30 mouse cellular contexts compared by ENCODE assay signal in genomic region chr17:63801411-63801810, GRCm38 (mm10).
DNase-seq lines count a peak whose midpoint lies in the region; ATAC-seq and TF ChIP-seq lines count a peak whose summit lies in the region.
"Had no signal": no experiment of that assay in that cellular context is flagged by ENCODE, and none has a peak within 500 bp of the region (broad histone marks: within the 10 kb centered on the region; RNA-seq: fewer than 3 reads in every experiment).

No protein-coding gene starts in this region.

- no peaks in the 10 kb centered on the region for H3K27me3 ChIP-seq in midbrain, embryonic 12.5 days
- H3K27me3 ChIP-seq in midbrain, embryonic 15.5 days (replicated peaks): no peaks in the 10 kb centered on the region
- H3K27me3 ChIP-seq in ES-Bruce4 (ENCODE audit: control insufficient read depth, insufficient read depth, low read length, poor library complexity, severe bottlenecking): no peaks in the 10 kb centered on the region
- H3K27me3 ChIP-seq: embryonic facial prominence, embryonic 13.5 days; hindbrain, embryonic 15.5 days; limb, embryonic 15.5 days; liver, embryonic 13.5 days; neural tube, embryonic 12.5 days had no signal

- no peak for TF ChIP-seq EP300 in ES-Bruce4 (IDR thresholded peaks at IDR 0.05; ENCODE audit: insufficient read depth, low read depth, low read length)

- no peak overlapping the region for H3K4me3 ChIP-seq in midbrain, embryonic 12.5 days
- no peak overlapping the region for H3K4me3 ChIP-seq in midbrain, embryonic 15.5 days
- peak overlapping the region; percentile 39; the same call in 1 of the 2 replicates for H3K4me3 ChIP-seq in ES-Bruce4 (ENCODE audit: low read depth, low read length)
- H3K4me3 ChIP-seq in embryonic fibroblast, embryonic 13.5 days (ENCODE audit: insufficient read depth, low read length): no peak overlapping the region
- H3K4me3 ChIP-seq: embryonic facial prominence, embryonic 13.5 days; erythroblast, embryonic 14.5 days; hindbrain, embryonic 15.5 days; layer of hippocampus, adult 2 months; limb, embryonic 15.5 days; liver, embryonic 13.5 days; myocyte; neural tube, embryonic 12.5 days had no signal

- no peak overlapping the region for H3K9ac ChIP-seq in midbrain, embryonic 12.5 days (replicated peaks)
- no peak overlapping the region for H3K9ac ChIP-seq in midbrain, embryonic 15.5 days
- no peak overlapping the region for H3K9ac ChIP-seq in ES-Bruce4 (ENCODE audit: low read depth, poor library complexity, severe bottlenecking)
- H3K9ac ChIP-seq: embryonic facial prominence, embryonic 13.5 days; hindbrain, embryonic 15.5 days; limb, embryonic 15.5 days; liver, embryonic 13.5 days; neural tube, embryonic 12.5 days had no signal

- WGBS in midbrain, embryonic 12.5 days: 83% methylated on average over 9 of the region's 9 CpGs
- WGBS in midbrain, embryonic 15.5 days: 75% methylated on average over 9 of the region's 9 CpGs

- H3K36me3 ChIP-seq in midbrain, embryonic 12.5 days: no peaks in the 10 kb centered on the region
- no peaks in the 10 kb centered on the region for H3K36me3 ChIP-seq in midbrain, embryonic 15.5 days (replicated peaks)
- H3K36me3 ChIP-seq in ES-Bruce4 (ENCODE audit: control insufficient read depth, insufficient read depth, low read length, poor library complexity, severe bottlenecking): no peaks in the 10 kb centered on the region
- H3K36me3 ChIP-seq: embryonic facial prominence, embryonic 13.5 days; hindbrain, embryonic 15.5 days; limb, embryonic 15.5 days; liver, embryonic 13.5 days; neural tube, embryonic 12.5 days had no signal

- H3K9me3 ChIP-seq in midbrain, embryonic 12.5 days: no peaks in the 10 kb centered on the region
- H3K9me3 ChIP-seq in midbrain, embryonic 15.5 days: no peaks in the 10 kb centered on the region
- no peaks in the 10 kb centered on the region for H3K9me3 ChIP-seq in ES-Bruce4 (replicated peaks; ENCODE audit: control insufficient read depth, insufficient read depth, low read length, poor library complexity, severe bottlenecking)
- H3K9me3 ChIP-seq: embryonic facial prominence, embryonic 13.5 days; hindbrain, embryonic 15.5 days; limb, embryonic 15.5 days; liver, embryonic 13.5 days; neural tube, embryonic 12.5 days had no signal

- no peaks in the 10 kb centered on the region for H3K4me1 ChIP-seq in midbrain, embryonic 12.5 days
- H3K4me1 ChIP-seq in midbrain, embryonic 15.5 days: no peaks in the 10 kb centered on the region
- H3K4me1 ChIP-seq in ES-Bruce4 (ENCODE audit: control insufficient read depth, insufficient read depth, low read length): no peaks in the 10 kb centered on the region
- H3K4me1 ChIP-seq in embryonic fibroblast, embryonic 13.5 days (ENCODE audit: control insufficient read depth, insufficient read depth, low read length): peaks cover 8% of the 10 kb centered on the region; the same call in 1 of the 2 replicates
- H3K4me1 ChIP-seq: hindbrain, embryonic 15.5 days; limb, embryonic 15.5 days; liver, embryonic 13.5 days; neural tube, embryonic 12.5 days had no signal

- TF ChIP-seq POLR2A in ES-Bruce4 (IDR thresholded peaks at IDR 0.05; ENCODE audit: insufficient read depth, low read length): no peak
- TF ChIP-seq POLR2A in embryonic fibroblast, embryonic 13.5 days (IDR thresholded peaks at IDR 0.05; ENCODE audit: low read depth, low read length): no peak

- peak; percentile 34; the same call in 1 of the 2 replicates for ATAC-seq in midbrain, embryonic 12.5 days (ENCODE audit: low FRiP score, low read depth)
- no peak for ATAC-seq in midbrain, embryonic 15.5 days (replicated peaks)
- ATAC-seq: CD4-positive, CD25-positive, alpha-beta regulatory T cell, adult 4 months; forebrain, embryonic 16.5 days; inflammation-experienced regulatory T-cells, adult 6 months had no signal

- TF ChIP-seq CTCF in ES-Bruce4 (IDR thresholded peaks at IDR 0.05; ENCODE audit: low read depth, low read length): no peak
- no peak for TF ChIP-seq CTCF in embryonic fibroblast, embryonic 13.5 days (IDR thresholded peaks at IDR 0.05; ENCODE audit: borderline replicate concordance, insufficient read depth, low read length)

- no peak overlapping the region for H3K27ac ChIP-seq in midbrain, embryonic 12.5 days (replicated peaks)
- no peak overlapping the region for H3K27ac ChIP-seq in midbrain, embryonic 15.5 days
- no peak overlapping the region for H3K27ac ChIP-seq in ES-Bruce4 (ENCODE audit: insufficient read depth, low read length)
- peak overlapping the region; percentile 0; the same call in 1 of the 2 replicates for H3K27ac ChIP-seq in embryonic fibroblast, embryonic 13.5 days (ENCODE audit: insufficient read depth, low read length)
- H3K27ac ChIP-seq: embryonic facial prominence, embryonic 13.5 days; hindbrain, embryonic 15.5 days; layer of hippocampus, adult 2 months; limb, embryonic 15.5 days; liver, embryonic 13.5 days; macrophage; neural tube, embryonic 12.5 days; stomach, postnatal 0 days had no signal

- peak; percentile 10 for DNase-seq in 416B (ENCODE audit: low read depth)
- DNase-seq in ovary, adult 18-20 months (ENCODE audit: low spot score): no peak
- no peak for DNase-seq in left cerebral cortex, adult 11 months (ENCODE audit: low spot score)
- DNase-seq: cerebellum, adult 8-10 months; heart, postnatal 4 days; kidney, adult 11 months; kidney, postnatal 25 days; left cerebral cortex, postnatal 4 days; liver, embryonic 13.5 days; lung, adult 18-20 months; lung, postnatal 10 days; right cerebral cortex, postnatal 4 days; thymus, postnatal 4 days had no signal

- H3K4me2 ChIP-seq in midbrain, embryonic 12.5 days (replicated peaks): no peak overlapping the region
- no peak overlapping the region for H3K4me2 ChIP-seq in midbrain, embryonic 15.5 days
- H3K4me2 ChIP-seq: embryonic facial prominence, embryonic 13.5 days; heart, embryonic 11.5 days; hindbrain, embryonic 15.5 days; limb, embryonic 15.5 days; liver, embryonic 13.5 days; neural tube, embryonic 12.5 days had no signal
